Mouse (Mus musculus): ENCODE measurements around the gene Acad11.

DNA sequence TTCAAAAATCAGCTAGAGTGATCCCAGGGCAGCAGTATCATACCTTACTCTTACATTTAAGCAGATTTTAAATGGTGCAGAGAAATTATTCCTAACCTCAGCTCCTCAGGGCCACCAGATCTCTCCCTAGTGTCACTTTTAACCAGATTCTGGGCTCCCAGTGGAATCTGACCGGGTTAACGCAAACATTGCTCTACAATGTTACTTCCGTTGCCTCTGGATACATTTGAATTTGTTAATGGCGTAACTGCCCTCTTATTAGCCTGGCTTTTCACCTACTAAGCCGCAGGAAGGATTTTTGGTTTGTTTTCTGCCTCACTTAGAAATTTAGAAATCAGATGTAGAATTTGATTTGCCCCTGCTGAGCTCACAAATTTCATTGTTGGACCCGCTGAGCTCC, 28.5 kb upstream of the Acad11 start:
- TF ChIP-seq POLR2A (IDR thresholded peaks at IDR 0.05; ENCODE audit: insufficient read depth, low read length) (no peak), EP300 (IDR thresholded peaks at IDR 0.05; ENCODE audit: insufficient read depth, low read depth, low read length) (no peak)

All from ES-Bruce4 (cell line).